Mouse (Mus musculus) megakaryocyte, adult 5-6 weeks (primary cell): ENCODE results near the gene Tbcd. TPM values are rescaled to one million over a fixed set of nuclear protein-coding genes. Genes with fewer than 3 reads are reported as not detected.

ENCODE experiments used
- ATAC-seq: 2 replicates; pipeline ENCODE4 v1.8.0; 2016; ENCODE audit warnings: mild to moderate bottlenecking, inconsistent platforms; ENCODE audit not compliant: poor library complexity, severe bottlenecking
- total RNA-seq, 2 experiments: library from RNA; stranded (forward) in 1 of 2; stranded (reverse) in 1 of 2; fragments of 153-499, 151-499 nt in 1 of 2; fragments of 221-1000, 200-1000 nt in 1 of 2; gene quantifications; 2 replicates each; pipeline versions ENCODE4 v1.2.3 to v1.2.4; 2015 to 2017

Gene Tbcd
- total RNA-seq, 2 experiments from 2014 or later, result 28.1 to 34.9 TPM

GRCm38 (mm10) chr11:121524191-121524590 lies 72.4 kb downstream of the Tbcd start:
- ATAC-seq, result no peak

GRCm38 (mm10) chr11:121529747-121530146 lies 78.0 kb downstream of the Tbcd start:
- ATAC-seq, result no peak

GRCm38 (mm10) chr11:121536528-121536927 lies 84.8 kb downstream of the Tbcd start:
- no peak for ATAC-seq

GRCm38 (mm10) chr11:121542471-121542870 lies 90.7 kb downstream of the Tbcd start:
- no peak for ATAC-seq

GRCm38 (mm10) chr11:121543287-121543856 lies 91.6 kb downstream of the Tbcd start:
- ATAC-seq, result no peak

GRCm38 (mm10) chr11:121543922-121544321 lies 92.2 kb downstream of the Tbcd start:
- no peak for ATAC-seq

- ATAC-seq, result peak; percentile 32; the same call in 1 of the 2 replicates
Observed at GRCm38 (mm10) chr11:121544755-121545397, 93.1 kb downstream of the Tbcd start.

GRCm38 (mm10) chr11:121545398-121546034 lies 93.8 kb downstream of the Tbcd start:
- 0 out of 2 replicates have a peak, but pooled peaks have one; percentile 22 for ATAC-seq

GRCm38 (mm10) chr11:121547234-121547633 lies 95.5 kb downstream of the Tbcd start:
- no peak for ATAC-seq

- ATAC-seq, result no peak
Observed at GRCm38 (mm10) chr11:121547925-121548324, 96.2 kb downstream of the Tbcd start.

GRCm38 (mm10) chr11:121548996-121549842 lies 97.5 kb downstream of the Tbcd start:
- ATAC-seq, result no peak

- ATAC-seq, result no peak
Observed at GRCm38 (mm10) chr11:121549843-121550647, 98.3 kb downstream of the Tbcd start.

- peak; percentile 23; the same call in 1 of the 2 replicates for ATAC-seq
Observed at GRCm38 (mm10) chr11:121551206-121551799, 99.6 kb downstream of the Tbcd start.

GRCm38 (mm10) chr11:121552167-121552566 lies 100.4 kb downstream of the Tbcd start:
- no peak for ATAC-seq

- ATAC-seq, result no peak
Observed at GRCm38 (mm10) chr11:121552846-121553457, 101.2 kb downstream of the Tbcd start.

GRCm38 (mm10) chr11:121553458-121553857 lies 101.7 kb downstream of the Tbcd start:
- no peak for ATAC-seq

- no peak for ATAC-seq
Observed at GRCm38 (mm10) chr11:121556727-121557126, 105.0 kb downstream of the Tbcd start.

GRCm38 (mm10) chr11:121557946-121558345 lies 106.2 kb downstream of the Tbcd start:
- ATAC-seq, result 0 out of 2 replicates have a peak, but pooled peaks have one; percentile 8

GRCm38 (mm10) chr11:121558522-121558921 lies 106.8 kb downstream of the Tbcd start:
- ATAC-seq, result no peak
